Mouse (Mus musculus): Measurements from ENCODE around the gene Ifnab. TPM values are rescaled to one million over a fixed set of nuclear protein-coding genes. Genes with fewer than 3 reads are reported as not detected.

Gene Ifnab
- total and polyA plus RNA-seq, 3 experiments: not detected

- dilution Hi-C loops (cut with MboI; ENCODE audit: extremely low pct_ligation_motif_present, extremely low pct_unique_long_range_greater_than_20kb, low sequenced_read_pairs): no loop called here
- 0 out of 4 replicates have a peak, but pooled peaks cover 0 to 3% of the 10 kb centered on the region in 2 experiments for H3K4me1 ChIP-seq (ENCODE audit: control insufficient read depth in 1 of 2, insufficient read depth in 2 of 2)
Observed at GRCm38 (mm10) chr4:88655461-88655860, 35.7 kb downstream of the Ifnab start.

GRCm38 (mm10) chr4:88653644-88654043 is 37.5 kb downstream of the Ifnab start:
- no peak for DNase-seq (ENCODE audit: extremely low read depth)
- no peaks in the 10 kb centered on the region for H3K36me3 ChIP-seq (replicated peaks in 1 of 2; ENCODE audit: control insufficient read depth in 1 of 2, insufficient read depth in 1 of 2, low read length in 1 of 2)
- no peaks in the 10 kb centered on the region for H3K27me3 ChIP-seq (replicated peaks)
- H3K4me2 ChIP-seq (ENCODE audit: insufficient read depth, low read depth, poor library complexity, severe bottlenecking): no peak overlapping the region
- no peak overlapping the region for H3K4me3 ChIP-seq (replicated peaks in 1 of 3; ENCODE audit: low read depth in 2 of 3, low read length in 2 of 3, poor library complexity in 1 of 3)
- peaks cover 12% of the 10 kb centered on the region for H3K9me3 ChIP-seq (replicated peaks; ENCODE audit: low read length)
- 0 out of 4 replicates have a peak, but pooled peaks cover 0 to 3% of the 10 kb centered on the region in 2 experiments for H3K4me1 ChIP-seq (ENCODE audit: control insufficient read depth in 1 of 2, insufficient read depth in 2 of 2)
- TF ChIP-seq MXI1 (IDR thresholded peaks at IDR 0.05; ENCODE audit: low read depth, low read length) (no peak), KAT2A (IDR thresholded peaks at IDR 0.05; ENCODE audit: insufficient replicate concordance, low read length) (no peak), EP300 (IDR thresholded peaks at IDR 0.05; ENCODE audit: low read length) (0 out of 2 replicates have a peak, but pooled peaks have one; percentile 4)
- in situ Hi-C loops (cut with MboI; ENCODE audit: low pct_ligation_motif_present, low pct_unique_long_range_greater_than_20kb, low sequenced_read_pairs) (no loop called here), dilution Hi-C loops (cut with MboI; ENCODE audit: extremely low pct_ligation_motif_present, extremely low pct_unique_long_range_greater_than_20kb, low sequenced_read_pairs) (no loop called here)
- no peaks in the 10 kb centered on the region for H3K79me2 ChIP-seq (replicated peaks; ENCODE audit: control insufficient read depth, extremely low read depth, insufficient read depth, poor library complexity, severe bottlenecking)
- H3K9ac ChIP-seq (ENCODE audit: insufficient read depth, low read depth): no peak overlapping the region
- no peak overlapping the region for H3K27ac ChIP-seq (ENCODE audit: insufficient read depth, low read depth)

More at GRCm38 (mm10) chr4:88655461-88655860, 35.7 kb downstream of the Ifnab start:
- H3K27me3 ChIP-seq (replicated peaks): no peaks in the 10 kb centered on the region
- H3K9me3 ChIP-seq (replicated peaks; ENCODE audit: low read length): peaks cover 10% of the 10 kb centered on the region
- no peak overlapping the region for H3K27ac ChIP-seq (ENCODE audit: insufficient read depth, low read depth)
- H3K36me3 ChIP-seq (replicated peaks in 1 of 2; ENCODE audit: control insufficient read depth in 1 of 2, insufficient read depth in 1 of 2, low read length in 1 of 2): no peaks in the 10 kb centered on the region
- no peak overlapping the region for H3K4me2 ChIP-seq (ENCODE audit: insufficient read depth, low read depth, poor library complexity, severe bottlenecking)
- no peak overlapping the region for H3K9ac ChIP-seq (ENCODE audit: insufficient read depth, low read depth)
- H3K79me2 ChIP-seq (replicated peaks; ENCODE audit: control insufficient read depth, extremely low read depth, insufficient read depth, poor library complexity, severe bottlenecking): no peaks in the 10 kb centered on the region
- in situ Hi-C loops (cut with MboI; ENCODE audit: low pct_ligation_motif_present, low pct_unique_long_range_greater_than_20kb, low sequenced_read_pairs): no loop called here
- no peak for DNase-seq (ENCODE audit: extremely low read depth)
- no peak overlapping the region for H3K4me3 ChIP-seq (replicated peaks in 1 of 3; ENCODE audit: low read depth in 2 of 3, low read length in 2 of 3, poor library complexity in 1 of 3)
- TF ChIP-seq KAT2A (IDR thresholded peaks at IDR 0.05; ENCODE audit: insufficient replicate concordance, low read length): no peak
- TF ChIP-seq HCFC1 (IDR thresholded peaks at IDR 0.05; ENCODE audit: low read depth, low read length): no peak
- no peak for TF ChIP-seq SIN3A (IDR thresholded peaks at IDR 0.05; ENCODE audit: low read length)
- no peak for TF ChIP-seq MAZ (IDR thresholded peaks at IDR 0.05; ENCODE audit: low read depth, low read length)
- no peak for TF ChIP-seq E2F4 (IDR thresholded peaks at IDR 0.05; ENCODE audit: insufficient replicate concordance, low read depth, low read length)
- no peak for TF ChIP-seq ZMIZ1 (IDR thresholded peaks at IDR 0.05; ENCODE audit: low read depth, low read length)
- TF ChIP-seq CHD1 (IDR thresholded peaks at IDR 0.05; ENCODE audit: low read depth, low read length): no peak
- no peak for TF ChIP-seq GABPA (IDR thresholded peaks at IDR 0.05; ENCODE audit: insufficient replicate concordance, low read depth, low read length)
- no peak for TF ChIP-seq NRF1 (IDR thresholded peaks at IDR 0.05; ENCODE audit: low read depth, low read length)
- TF ChIP-seq JUND (conservative IDR thresholded peaks at IDR 0.05; ENCODE audit: low read depth, low read length): no peak
- TF ChIP-seq ZKSCAN1 (IDR thresholded peaks at IDR 0.05; ENCODE audit: borderline replicate concordance, low read depth, low read length): no peak
- TF ChIP-seq BHLHE40 (IDR thresholded peaks at IDR 0.05; ENCODE audit: low read depth, low read length): no peak
- no peak for TF ChIP-seq ZC3H11A (IDR thresholded peaks at IDR 0.05; ENCODE audit: low read depth, low read length)
- TF ChIP-seq MYC (IDR thresholded peaks at IDR 0.05; ENCODE audit: low read depth, low read length): no peak
- no peak for TF ChIP-seq CTCF (conservative IDR thresholded peaks at IDR 0.05 in 1 of 2, IDR thresholded peaks at IDR 0.05 in 1 of 2; ENCODE audit: low read depth in 2 of 2, low read length in 2 of 2)
- TF ChIP-seq USF2 (conservative IDR thresholded peaks at IDR 0.05; ENCODE audit: low read depth, low read length): no peak
- no peak for TF ChIP-seq TCF12 (IDR thresholded peaks at IDR 0.05; ENCODE audit: low read depth, low read length)
- TF ChIP-seq UBTF (IDR thresholded peaks at IDR 0.05; ENCODE audit: low read depth, low read length): no peak
- no peak for TF ChIP-seq ZNF384 (IDR thresholded peaks at IDR 0.05; ENCODE audit: low read depth, low read length)
- no peak for TF ChIP-seq EP300 (IDR thresholded peaks at IDR 0.05; ENCODE audit: low read length)

All from CH12.LX (cell line).